Mouse (Mus musculus) heart, embryonic 16.5 days (tissue): ENCODE results near the gene Prdm16. TPM values are rescaled to one million over a fixed set of nuclear protein-coding genes. Genes with fewer than 3 reads are reported as not detected.

Experiments used
- ATAC-seq: fragments of 200-750 bp; cut with Nextera tagmentation; replicated peaks from 2 replicates; pipeline ENCODE4 v1.8.0; 2017; ENCODE audit warnings: moderate number of reproducible peaks; ENCODE audit not compliant: insufficient read depth, low FRiP score; ENCODE audit errors: extremely low read depth
- H3K27ac ChIP-seq: fragments of 300-500 bp; sonication (generic); 2 replicates; pipeline ENCODE4 v1.5.1; 2014; ENCODE audit warnings: mild to moderate bottlenecking, low read length, control low read depth, moderate library complexity
- H3K27me3 ChIP-seq: fragments of 300-500 bp; sonication (generic); 2 replicates; pipeline ENCODE4 v1.6.1; 2014; ENCODE audit warnings: low read length, mixed read lengths; ENCODE audit not compliant: control insufficient read depth, insufficient read depth
- H3K36me3 ChIP-seq: fragments of 300-500 bp; sonication (generic); 2 replicates; pipeline ENCODE4 v1.6.1; 2014; ENCODE audit not compliant: control insufficient read depth, insufficient read depth
- H3K4me1 ChIP-seq: fragments of 300-500 bp; sonication (generic); 2 replicates; pipeline ENCODE4 v1.6.1; 2014; ENCODE audit warnings: low read length, mixed read lengths; ENCODE audit not compliant: control insufficient read depth, insufficient read depth
- H3K4me2 ChIP-seq: fragments of 300-500 bp; sonication (generic); 2 replicates; pipeline ENCODE4 v1.6.1; 2014; ENCODE audit warnings: low read depth, mild to moderate bottlenecking, control low read depth, low read length
- H3K4me3 ChIP-seq: fragments of 300-500 bp; sonication (generic); 2 replicates; pipeline ENCODE4 v1.5.1; 2014; ENCODE audit warnings: mild to moderate bottlenecking, control low read depth, low read length
- H3K9ac ChIP-seq: fragments of 300-500 bp; sonication (generic); 2 replicates; pipeline ENCODE4 v1.6.1; 2014; ENCODE audit warnings: low read length, control low read depth
- H3K9me3 ChIP-seq: fragments of 300-500 bp; sonication (generic); replicated peaks from 2 replicates; pipeline ENCODE4 v1.6.1; 2016; ENCODE audit warnings: low read length; ENCODE audit not compliant: control insufficient read depth
- WGBS: fragments of 180-500 bp; shearing (Covaris S2); extraction: QIAGEN DNeasy Blood & Tissue Kit; methylation state at CpG from one replicate; pipeline ENCODE4 v1.1.7; 2014; 5-methylcytosine and 5-hydroxymethylcytosine counted together
- polyA plus RNA-seq: library from polyadenylated mRNA; unstranded; fragments of >200 nt; fragmentation: Nextera tagmentation; extraction: Ambion mirVana; gene quantifications from 2 replicates; pipeline ENCODE4 v1.2.1, GENCODE M21; 2015

The Prdm16 gene
- polyA plus RNA-seq, 1 experiment from 2014 or later: 18.2 TPM

DNA sequence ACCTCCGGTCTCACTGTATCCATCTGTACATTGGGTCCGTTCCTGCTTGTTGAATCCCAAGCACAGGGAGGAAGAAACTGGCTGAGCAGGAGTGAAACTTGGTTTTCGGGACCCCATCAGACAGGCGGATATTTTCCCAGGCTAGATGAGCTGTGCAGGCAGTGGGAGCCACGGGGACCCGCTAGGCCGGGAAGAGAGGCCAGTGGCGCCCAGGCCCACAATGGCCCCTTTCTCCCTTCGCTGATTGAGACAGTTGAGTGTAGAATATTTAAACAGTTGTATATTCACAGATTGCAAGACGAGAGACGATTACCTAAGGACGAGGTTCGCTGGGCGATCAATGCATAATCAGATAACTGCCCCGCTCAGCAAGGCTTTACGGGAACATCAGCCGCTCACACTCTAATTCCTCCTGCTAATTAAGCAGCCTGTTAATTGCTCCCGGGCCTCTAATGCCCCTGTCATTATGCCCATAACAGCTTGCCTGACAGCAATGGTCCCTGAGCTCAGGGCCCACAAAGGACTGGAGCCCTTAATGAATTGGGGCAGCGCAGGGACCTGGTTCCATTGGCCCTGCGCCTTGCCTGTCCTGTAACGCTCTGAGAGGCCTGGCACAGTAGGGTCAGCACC lies 54.0 kb downstream of the Prdm16 start:
- Histone ChIP-seq H3K36me3 (no peaks in the 10 kb centered on the region), H3K9me3 (no peaks in the 10 kb centered on the region), H3K4me3 (no peak overlapping the region), H3K27ac (no peak overlapping the region), H3K4me2 (no peak overlapping the region), H3K4me1 (peaks cover 50% of the 10 kb centered on the region), H3K9ac (no peak overlapping the region), H3K27me3 (no peaks in the 10 kb centered on the region)
- ATAC-seq: no peak
- 91% methylated on average over 21 of the region's 21 CpGs for whole genome bisulfite sequencing

DNA sequence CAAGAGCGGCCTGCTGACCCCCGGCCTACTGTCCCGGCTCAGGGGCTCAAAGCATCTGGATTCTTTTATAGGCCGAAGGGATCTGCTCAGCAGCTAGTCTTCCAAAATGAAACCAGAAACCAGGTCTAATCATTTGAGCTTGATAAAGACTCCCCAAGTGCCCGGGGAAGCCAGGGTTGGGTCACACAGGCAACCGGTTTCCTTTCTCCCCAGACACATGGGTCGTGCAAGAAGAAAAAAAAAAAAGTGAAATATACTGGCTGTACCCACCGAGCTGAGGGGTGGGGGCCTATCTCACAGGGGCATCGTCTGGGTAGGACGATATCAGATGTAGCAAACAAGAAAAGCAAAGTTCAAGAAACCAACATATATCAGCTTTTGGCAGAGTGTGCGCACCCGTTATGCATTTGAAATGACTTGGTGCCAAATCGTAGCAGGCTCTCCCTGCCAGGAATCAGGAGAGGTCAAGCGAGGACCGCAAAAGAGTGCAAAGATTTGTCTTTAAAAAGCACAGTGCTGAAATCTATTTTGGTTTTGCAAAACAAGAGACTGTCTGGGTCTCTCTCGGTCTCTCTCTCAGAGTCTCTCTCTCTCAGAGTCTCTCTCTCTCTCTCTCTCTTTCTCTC lies 55.3 kb downstream of the Prdm16 start:
- 33% methylated on average over 16 of the region's 16 CpGs for WGBS
- H3K27me3 ChIP-seq: no peaks in the 10 kb centered on the region
- peak overlapping the region; percentile 25 for H3K4me2 ChIP-seq
- peak overlapping the region; percentile 16 for H3K9ac ChIP-seq
- H3K4me1 ChIP-seq: peaks cover 36% of the 10 kb centered on the region
- H3K27ac ChIP-seq: peak overlapping the region; percentile 42; the same call in 1 of the 2 replicates
- no peak overlapping the region for H3K4me3 ChIP-seq
- no peaks in the 10 kb centered on the region for H3K9me3 ChIP-seq
- no peaks in the 10 kb centered on the region for H3K36me3 ChIP-seq
- ATAC-seq: no peak

DNA sequence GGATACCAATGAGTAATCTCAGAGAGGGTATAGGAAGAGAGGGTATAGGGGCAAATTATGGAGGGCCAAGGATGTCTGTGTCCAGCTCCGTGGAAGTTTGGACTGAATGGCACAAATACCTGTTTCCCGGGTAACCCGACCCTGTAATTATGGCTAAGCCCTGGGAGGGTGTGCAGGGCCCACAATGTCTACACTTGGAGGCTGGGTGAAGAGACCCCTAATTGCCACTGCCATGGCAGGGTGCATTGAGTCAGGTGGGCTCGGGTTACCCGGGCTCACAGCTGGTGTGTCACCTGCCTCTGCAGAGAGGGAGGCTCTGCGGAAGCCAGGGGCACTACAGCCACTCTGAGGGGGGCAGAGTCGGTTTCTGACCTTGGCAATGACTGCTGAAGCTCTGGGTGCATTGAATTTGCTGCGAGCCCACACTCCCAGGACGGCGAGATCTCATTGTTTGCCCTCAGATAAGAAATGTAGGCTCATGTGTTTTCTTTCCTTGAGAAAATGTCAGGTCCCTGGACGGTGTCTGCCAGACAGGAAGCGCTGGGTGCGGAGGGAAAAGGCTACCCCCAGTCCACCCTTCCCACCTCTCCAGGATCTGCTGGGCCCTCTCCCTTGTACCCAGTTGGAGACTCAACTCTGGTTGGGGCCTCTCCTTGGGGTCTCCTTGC lies 62.3 kb downstream of the Prdm16 start:
- no peak overlapping the region for H3K27ac ChIP-seq

DNA sequence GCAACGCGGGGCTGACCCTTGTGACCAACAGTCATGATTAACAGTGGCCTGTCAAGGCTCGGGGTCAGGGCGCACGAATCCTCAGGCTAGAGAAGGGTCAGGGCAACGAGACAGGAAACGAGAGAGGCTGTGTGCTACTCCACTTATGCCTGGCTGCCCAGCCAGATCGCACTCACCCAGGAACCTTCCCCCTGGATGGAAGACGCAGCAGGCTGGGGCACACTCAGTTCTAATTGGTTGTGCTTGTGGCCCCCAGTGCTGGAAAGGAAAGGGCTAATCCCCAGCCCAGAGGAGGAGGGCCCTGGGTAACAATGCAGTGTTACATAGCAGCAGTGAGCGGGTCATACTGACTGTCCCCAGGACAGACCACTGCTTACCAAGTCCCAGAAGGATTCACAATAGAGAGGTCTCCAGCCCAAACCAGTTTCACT lies 66.2 kb downstream of the Prdm16 start:
- no peak overlapping the region for H3K27ac ChIP-seq
- no peaks in the 10 kb centered on the region for H3K36me3 ChIP-seq
- no peak overlapping the region for H3K9ac ChIP-seq
- H3K4me1 ChIP-seq: peaks cover 14% of the 10 kb centered on the region
- no peak for ATAC-seq
- no peak overlapping the region for H3K4me2 ChIP-seq
- no peaks in the 10 kb centered on the region for H3K27me3 ChIP-seq
- 30% methylated on average over 10 of the region's 10 CpGs for WGBS
- no peak overlapping the region for H3K4me3 ChIP-seq
- no peaks in the 10 kb centered on the region for H3K9me3 ChIP-seq

More for the DNA sequence above, 62.3 kb downstream of the Prdm16 start:
- Histone ChIP-seq H3K4me1 (peaks cover 10% of the 10 kb centered on the region), H3K4me2 (no peak overlapping the region), H3K9me3 (no peaks in the 10 kb centered on the region), H3K36me3 (no peaks in the 10 kb centered on the region), H3K9ac (no peak overlapping the region), H3K27me3 (no peaks in the 10 kb centered on the region), H3K4me3 (no peak overlapping the region)
- 48% methylated on average over 13 of the region's 13 CpGs for WGBS
- no peak for ATAC-seq

GRCm38 (mm10) chr4:154569845-154570244 lies 66.8 kb downstream of the Prdm16 start:
- no peak overlapping the region for H3K27ac ChIP-seq
- H3K4me2 ChIP-seq: no peak overlapping the region
- no peaks in the 10 kb centered on the region for H3K36me3 ChIP-seq
- no peak for ATAC-seq
- H3K4me3 ChIP-seq: no peak overlapping the region
- WGBS: 78% methylated on average over 9 of the region's 9 CpGs
- H3K9ac ChIP-seq: no peak overlapping the region; the same call in 1 of the 2 replicates
- no peaks in the 10 kb centered on the region for H3K27me3 ChIP-seq
- no peaks in the 10 kb centered on the region for H3K9me3 ChIP-seq
- H3K4me1 ChIP-seq: peaks cover 16% of the 10 kb centered on the region

- no peak overlapping the region for H3K4me2 ChIP-seq
- H3K4me1 ChIP-seq: peaks cover 21% of the 10 kb centered on the region
Observed at GRCm38 (mm10) chr4:154568798-154569197, 67.9 kb downstream of the Prdm16 start.

GRCm38 (mm10) chr4:154567942-154568341 lies 68.7 kb downstream of the Prdm16 start:
- no peak overlapping the region for H3K27ac ChIP-seq
- H3K4me1 ChIP-seq: peaks cover 26% of the 10 kb centered on the region
- WGBS: 48% methylated on average over 11 of the region's 11 CpGs
- no peak for ATAC-seq
- no peak overlapping the region for H3K4me2 ChIP-seq
- no peaks in the 10 kb centered on the region for H3K36me3 ChIP-seq
- no peaks in the 10 kb centered on the region for H3K27me3 ChIP-seq
- H3K9me3 ChIP-seq: no peaks in the 10 kb centered on the region
- no peak overlapping the region for H3K4me3 ChIP-seq
- no peak overlapping the region for H3K9ac ChIP-seq

More at GRCm38 (mm10) chr4:154568798-154569197, 67.9 kb downstream of the Prdm16 start:
- no peak for ATAC-seq
- Histone ChIP-seq H3K9ac (no peak overlapping the region), H3K27me3 (no peaks in the 10 kb centered on the region), H3K27ac (no peak overlapping the region), H3K9me3 (no peaks in the 10 kb centered on the region), H3K4me3 (no peak overlapping the region), H3K36me3 (no peaks in the 10 kb centered on the region)
- WGBS: 72% methylated on average over 15 of the region's 15 CpGs

- H3K9me3 ChIP-seq: no peaks in the 10 kb centered on the region
- H3K4me3 ChIP-seq: no peak overlapping the region
- peaks cover 20% of the 10 kb centered on the region for H3K4me1 ChIP-seq
- H3K9ac ChIP-seq: no peak overlapping the region
- no peak overlapping the region for H3K4me2 ChIP-seq
- 43% methylated on average over 6 of the region's 6 CpGs for WGBS
- no peaks in the 10 kb centered on the region for H3K36me3 ChIP-seq
- H3K27ac ChIP-seq: peak overlapping the region; percentile 35
- peak; percentile 80 for ATAC-seq
- no peaks in the 10 kb centered on the region for H3K27me3 ChIP-seq
Observed at GRCm38 (mm10) chr4:154563201-154563600, 73.5 kb downstream of the Prdm16 start.

- H3K9ac ChIP-seq: no peak overlapping the region
- H3K36me3 ChIP-seq: no peaks in the 10 kb centered on the region
- H3K27ac ChIP-seq: no peak overlapping the region
- ATAC-seq: no peak
- no peaks in the 10 kb centered on the region for H3K27me3 ChIP-seq
- no peak overlapping the region for H3K4me3 ChIP-seq
- H3K4me1 ChIP-seq: peaks cover 5% of the 10 kb centered on the region
- 91% methylated on average over 5 of the region's 5 CpGs for WGBS
- H3K4me2 ChIP-seq: no peak overlapping the region
- H3K9me3 ChIP-seq: no peaks in the 10 kb centered on the region
Observed at GRCm38 (mm10) chr4:154558041-154558440, 78.6 kb downstream of the Prdm16 start.
